Mouse (Mus musculus) right cerebral cortex, postnatal 25 days (tissue): ENCODE measurements around the gene 3110082J24Rik.

Experiments used
- DNase-seq: peaks from one replicate; pipeline ENCODE4 v3.0.0; 2022

Gene 3110082J24Rik

GRCm38 (mm10) chr5:30115718-30116117 is 9.8 kb upstream of the 3110082J24Rik start:
- no peak for DNase-seq

GRCm38 (mm10) chr5:30114761-30115140 is 8.9 kb upstream of the 3110082J24Rik start:
- no peak for DNase-seq

GRCm38 (mm10) chr5:30113881-30114760 is 8.2 kb upstream of the 3110082J24Rik start:
- DNase-seq = peak; percentile 61

- DNase-seq = no peak
Observed at GRCm38 (mm10) chr5:30112533-30113068, 6.7 kb upstream of the 3110082J24Rik start.

- DNase-seq = no peak
Observed at GRCm38 (mm10) chr5:30111771-30112170, 5.9 kb upstream of the 3110082J24Rik start.

GRCm38 (mm10) chr5:30111126-30111525 is 5.2 kb upstream of the 3110082J24Rik start:
- no peak for DNase-seq

GRCm38 (mm10) chr5:30110371-30111060 is 4.6 kb upstream of the 3110082J24Rik start:
- DNase-seq = no peak

- no peak for DNase-seq
Observed at GRCm38 (mm10) chr5:30109899-30110298, 4.0 kb upstream of the 3110082J24Rik start.

GRCm38 (mm10) chr5:30108233-30108632 is 2.3 kb upstream of the 3110082J24Rik start:
- no peak for DNase-seq

- DNase-seq = no peak
Observed at GRCm38 (mm10) chr5:30107611-30108041, 1.7 kb upstream of the 3110082J24Rik start.

- DNase-seq = no peak
Observed at GRCm38 (mm10) chr5:30107186-30107585, 1.3 kb upstream of the 3110082J24Rik start.

- DNase-seq = no peak
Observed at GRCm38 (mm10) chr5:30106756-30107155, 870 bp upstream of the 3110082J24Rik start.

GRCm38 (mm10) chr5:30104841-30105667 is 832 bp downstream of the 3110082J24Rik start, which contains the start of gene Garem2:
Garem2 (plus strand) TSS chr5:30105161.
- DNase-seq = no peak

- DNase-seq = no peak
Observed at GRCm38 (mm10) chr5:30104339-30104738, 1.5 kb downstream of the 3110082J24Rik start.

- DNase-seq = no peak
Observed at GRCm38 (mm10) chr5:30103340-30103739, 2.5 kb downstream of the 3110082J24Rik start.

GRCm38 (mm10) chr5:30098260-30098659 is 7.6 kb downstream of the 3110082J24Rik start:
- no peak for DNase-seq

GRCm38 (mm10) chr5:30095731-30096130 is 10.2 kb downstream of the 3110082J24Rik start:
- DNase-seq = no peak

- DNase-seq = no peak
Observed at GRCm38 (mm10) chr5:30094399-30094798, 11.5 kb downstream of the 3110082J24Rik start.

- DNase-seq = no peak
Observed at GRCm38 (mm10) chr5:30092701-30093100, 13.2 kb downstream of the 3110082J24Rik start.

- peak; percentile 66 for DNase-seq
Observed at GRCm38 (mm10) chr5:30072825-30073821, 32.8 kb downstream of the 3110082J24Rik start, which contains the start of gene Tyms. Tyms (minus strand) TSS chr5:30073617.

- no peak for DNase-seq
Observed at GRCm38 (mm10) chr5:30072377-30072776, 33.5 kb downstream of the 3110082J24Rik start.
